Mouse (Mus musculus): ENCODE results near the gene Pdzd8. TPM values are rescaled to one million over a fixed set of nuclear protein-coding genes. Genes with fewer than 3 reads are reported as not detected.

Pdzd8 gene
- polyA plus RNA-seq, 1 experiment: 7.3 TPM

GRCm38 (mm10) chr19:59336655-59337054 lies 8.9 kb downstream of the Pdzd8 start:
- H3K27me3 ChIP-seq (ENCODE audit: control insufficient read depth, insufficient read depth, insufficient read length): no peaks in the 10 kb centered on the region
- no peak for TF ChIP-seq MYOG (IDR thresholded peaks at IDR 0.05; ENCODE audit: control insufficient read depth, extremely low read depth, insufficient read length)
- no peak for TF ChIP-seq MAX (IDR thresholded peaks at IDR 0.05)
- no peak for TF ChIP-seq CTCF (IDR thresholded peaks at IDR 0.05; ENCODE audit: control insufficient read depth, insufficient read depth, insufficient read length)
- no peak for TF ChIP-seq USF1 (IDR thresholded peaks at IDR 0.05; ENCODE audit: low read depth)
- no peak for TF ChIP-seq FOSL1 (IDR thresholded peaks at IDR 0.05; ENCODE audit: insufficient read depth, low read length, poor library complexity, severe bottlenecking)
- no peak for TF ChIP-seq MYOD1 (IDR thresholded peaks at IDR 0.05; ENCODE audit: control insufficient read depth, insufficient read length, low read depth)
- TF ChIP-seq CEBPB (IDR thresholded peaks at IDR 0.05; ENCODE audit: low read depth): no peak

DNA sequence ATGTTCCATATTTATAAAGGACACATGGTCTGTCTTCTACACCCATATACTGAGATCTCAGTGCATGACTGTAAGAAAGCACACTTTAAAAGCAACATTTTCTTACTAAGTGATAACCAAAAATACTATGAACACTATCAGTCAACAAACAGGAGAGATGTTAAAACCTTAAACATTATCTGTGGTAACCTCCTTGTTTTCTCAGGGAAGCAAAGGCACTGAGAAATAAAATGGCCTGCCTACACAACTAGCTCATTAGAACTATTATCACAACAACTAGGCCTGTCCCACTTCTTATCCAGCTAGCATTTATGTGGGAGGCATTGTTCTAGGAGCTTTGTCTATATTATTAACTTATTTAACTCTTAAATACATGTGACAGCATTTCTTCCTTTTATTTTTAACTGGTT lies 14.8 kb downstream of the Pdzd8 start:
- Histone ChIP-seq H3K79me2 (ENCODE audit: control insufficient read depth, insufficient read depth) (peaks cover 86% of the 10 kb centered on the region), H3K79me3 (ENCODE audit: low read depth) (peaks cover 59% of the 10 kb centered on the region), H3ac (ENCODE audit: control insufficient read depth, insufficient read length, low read depth) (no peak overlapping the region), H3K27me3 (ENCODE audit: control insufficient read depth, insufficient read depth, insufficient read length) (no peaks in the 10 kb centered on the region), H3K4me3 (ENCODE audit: insufficient read depth, poor library complexity, severe bottlenecking) (no peak overlapping the region), H3K36me3 (ENCODE audit: control insufficient read depth, insufficient read depth) (peaks cover 10% of the 10 kb centered on the region)
- TF ChIP-seq FOSL1 (IDR thresholded peaks at IDR 0.05; ENCODE audit: insufficient read depth, low read length, poor library complexity, severe bottlenecking) (no peak), MAX (IDR thresholded peaks at IDR 0.05) (no peak), CTCF (IDR thresholded peaks at IDR 0.05; ENCODE audit: control insufficient read depth, insufficient read depth, insufficient read length) (no peak)

More at GRCm38 (mm10) chr19:59336655-59337054, 8.9 kb downstream of the Pdzd8 start:
- H3K79me2 ChIP-seq (ENCODE audit: control insufficient read depth, insufficient read depth): peaks cover 100% of the 10 kb centered on the region
- peaks cover 89% of the 10 kb centered on the region for H3K79me3 ChIP-seq (ENCODE audit: low read depth)
- no peak overlapping the region for H3K4me3 ChIP-seq (ENCODE audit: insufficient read depth, poor library complexity, severe bottlenecking)
- peaks cover 3% of the 10 kb centered on the region for H3K36me3 ChIP-seq (ENCODE audit: control insufficient read depth, insufficient read depth)
- no peak overlapping the region for H3ac ChIP-seq (ENCODE audit: control insufficient read depth, insufficient read length, low read depth)

DNA sequence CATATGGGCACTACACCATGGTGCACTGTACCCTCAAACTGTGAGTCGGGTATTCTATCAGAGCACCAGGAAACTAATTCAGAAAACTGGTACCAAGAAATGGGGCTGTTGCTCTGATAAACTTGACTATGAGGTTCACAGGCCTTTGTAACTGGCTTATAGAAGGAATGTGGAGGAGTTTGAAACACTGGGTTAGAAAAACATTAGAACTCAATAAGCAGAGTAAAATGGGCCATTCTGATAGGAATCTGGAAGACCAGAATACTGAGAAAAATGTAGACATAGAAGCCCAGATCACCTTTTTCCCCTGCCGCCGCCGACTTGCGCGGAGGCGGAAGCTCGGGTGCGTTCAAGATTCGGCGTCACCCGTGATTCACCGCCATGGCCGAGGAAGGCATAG lies 23.6 kb downstream of the Pdzd8 start, which contains the start of gene Rps12-ps3:
Rps12-ps3 (plus strand) TSS at position 301 of the 400 bp plus-strand sequence.
- H3K36me3 ChIP-seq (ENCODE audit: control insufficient read depth, insufficient read depth): peaks cover 18% of the 10 kb centered on the region
- TF ChIP-seq USF1 (IDR thresholded peaks at IDR 0.05; ENCODE audit: low read depth): no peak
- no peak for TF ChIP-seq CTCF (IDR thresholded peaks at IDR 0.05; ENCODE audit: control insufficient read depth, insufficient read depth, insufficient read length)
- H3K79me2 ChIP-seq (ENCODE audit: control insufficient read depth, insufficient read depth): peaks cover 73% of the 10 kb centered on the region
- peaks cover 15% of the 10 kb centered on the region for H3K79me3 ChIP-seq (ENCODE audit: low read depth)
- H3K27me3 ChIP-seq (ENCODE audit: control insufficient read depth, insufficient read depth, insufficient read length): no peaks in the 10 kb centered on the region
- no peak within 1 kb of the TSS for H3K4me3 ChIP-seq (ENCODE audit: insufficient read depth, poor library complexity, severe bottlenecking)
- no peak within 1 kb of the TSS for H3ac ChIP-seq (ENCODE audit: control insufficient read depth, insufficient read length, low read depth)

DNA sequence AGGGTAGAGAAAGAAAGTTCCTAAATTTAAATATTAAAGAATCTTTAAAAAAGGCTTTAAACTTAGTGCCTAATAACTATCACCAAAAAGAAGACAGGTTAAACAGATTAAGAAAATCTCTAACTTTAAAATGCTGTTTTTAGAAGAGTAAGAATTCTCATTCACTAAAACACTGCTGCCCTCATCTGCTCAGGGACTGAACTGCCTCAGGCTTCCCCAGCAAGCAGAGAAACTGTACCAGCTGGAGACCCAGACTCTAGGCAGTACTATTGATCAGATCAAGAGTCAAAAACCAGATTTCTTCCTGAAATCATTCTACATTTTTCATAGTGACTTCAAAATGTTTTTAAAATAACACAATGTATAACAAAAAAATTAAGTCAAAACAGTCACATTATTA lies 29.0 kb downstream of the Pdzd8 start:
- H3ac ChIP-seq (ENCODE audit: control insufficient read depth, insufficient read length, low read depth): no peak overlapping the region
- no peaks in the 10 kb centered on the region for H3K27me3 ChIP-seq (ENCODE audit: control insufficient read depth, insufficient read depth, insufficient read length)
- peaks cover 15% of the 10 kb centered on the region for H3K79me3 ChIP-seq (ENCODE audit: low read depth)
- peaks cover 9% of the 10 kb centered on the region for H3K36me3 ChIP-seq (ENCODE audit: control insufficient read depth, insufficient read depth)
- no peak for TF ChIP-seq CTCF (IDR thresholded peaks at IDR 0.05; ENCODE audit: control insufficient read depth, insufficient read depth, insufficient read length)
- no peak for TF ChIP-seq MYOG (IDR thresholded peaks at IDR 0.05; ENCODE audit: control insufficient read depth, extremely low read depth, insufficient read length)
- TF ChIP-seq MAX (IDR thresholded peaks at IDR 0.05): no peak
- peaks cover 52% of the 10 kb centered on the region for H3K79me2 ChIP-seq (ENCODE audit: control insufficient read depth, insufficient read depth)
- H3K4me3 ChIP-seq (ENCODE audit: insufficient read depth, poor library complexity, severe bottlenecking): no peak overlapping the region

DNA sequence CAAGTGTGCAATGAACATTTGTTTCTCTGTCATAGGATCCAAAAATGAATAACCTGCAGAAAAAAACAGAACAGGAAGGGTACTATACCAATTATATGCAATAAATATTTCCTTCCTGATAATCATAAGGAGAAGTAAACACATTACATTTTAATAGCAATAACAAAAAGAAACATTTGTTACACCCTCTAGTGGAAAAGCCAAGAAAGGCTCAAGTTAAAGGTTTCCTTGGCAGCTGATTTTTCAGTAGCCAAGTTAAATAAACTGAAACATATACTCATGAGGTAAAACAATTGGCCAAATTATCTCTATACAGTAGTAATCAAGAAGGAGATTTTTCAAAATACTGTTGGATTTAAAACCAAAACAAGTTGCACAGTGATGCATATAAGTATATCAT lies 30.3 kb downstream of the Pdzd8 start:
- H3K27me3 ChIP-seq (ENCODE audit: control insufficient read depth, insufficient read depth, insufficient read length): no peaks in the 10 kb centered on the region
- no peak overlapping the region for H3ac ChIP-seq (ENCODE audit: control insufficient read depth, insufficient read length, low read depth)
- H3K36me3 ChIP-seq (ENCODE audit: control insufficient read depth, insufficient read depth): peaks cover 15% of the 10 kb centered on the region
- TF ChIP-seq FOSL1 (IDR thresholded peaks at IDR 0.05; ENCODE audit: insufficient read depth, low read length, poor library complexity, severe bottlenecking): no peak
- no peak for TF ChIP-seq CTCF (IDR thresholded peaks at IDR 0.05; ENCODE audit: control insufficient read depth, insufficient read depth, insufficient read length)
- no peak for TF ChIP-seq MAX (IDR thresholded peaks at IDR 0.05)
- TF ChIP-seq USF1 (IDR thresholded peaks at IDR 0.05; ENCODE audit: low read depth): no peak
- no peak for TF ChIP-seq MYOG (IDR thresholded peaks at IDR 0.05; ENCODE audit: control insufficient read depth, extremely low read depth, insufficient read length)
- H3K79me3 ChIP-seq (ENCODE audit: low read depth): peaks cover 12% of the 10 kb centered on the region
- H3K4me3 ChIP-seq (ENCODE audit: insufficient read depth, poor library complexity, severe bottlenecking): no peak overlapping the region
- H3K79me2 ChIP-seq (ENCODE audit: control insufficient read depth, insufficient read depth): peaks cover 40% of the 10 kb centered on the region

- Histone ChIP-seq H3K27me3 (ENCODE audit: control insufficient read depth, insufficient read depth, insufficient read length) (no peaks in the 10 kb centered on the region), H3K79me3 (ENCODE audit: low read depth) (no peaks in the 10 kb centered on the region), H3K4me3 (ENCODE audit: insufficient read depth, poor library complexity, severe bottlenecking) (no peak overlapping the region), H3ac (ENCODE audit: control insufficient read depth, insufficient read length, low read depth) (no peak overlapping the region), H3K36me3 (ENCODE audit: control insufficient read depth, insufficient read depth) (peaks cover 4% of the 10 kb centered on the region), H3K79me2 (ENCODE audit: control insufficient read depth, insufficient read depth) (no peaks in the 10 kb centered on the region)
- no peak for TF ChIP-seq CEBPB (IDR thresholded peaks at IDR 0.05; ENCODE audit: low read depth)
- TF ChIP-seq USF1 (IDR thresholded peaks at IDR 0.05; ENCODE audit: low read depth): no peak
- TF ChIP-seq FOSL1 (IDR thresholded peaks at IDR 0.05; ENCODE audit: insufficient read depth, low read length, poor library complexity, severe bottlenecking): no peak
- no peak for TF ChIP-seq MYOG (IDR thresholded peaks at IDR 0.05; ENCODE audit: control insufficient read depth, extremely low read depth, insufficient read length)
Observed at GRCm38 (mm10) chr19:59292183-59292839, 53.3 kb downstream of the Pdzd8 start.
